Mouse (Mus musculus): ENCODE data around the gene Sfxn1. TPM values are rescaled to one million over a fixed set of nuclear protein-coding genes. Genes with fewer than 3 reads are reported as not detected.

Gene Sfxn1
- polyA plus RNA-seq, 1 experiment from 2014 or later, result 98.9 TPM

- no peak overlapping the region for H3K27ac ChIP-seq (replicated peaks; ENCODE audit: low read depth, low read length)
- no peak overlapping the region for H3K9ac ChIP-seq (replicated peaks; ENCODE audit: low read length)
- no peaks in the 10 kb centered on the region for H3K9me3 ChIP-seq (replicated peaks; ENCODE audit: control insufficient read depth, low read length)
- H3K4me2 ChIP-seq (ENCODE audit: low read depth, low read length), result no peak overlapping the region
- no peaks in the 10 kb centered on the region for H3K36me3 ChIP-seq (replicated peaks; ENCODE audit: control insufficient read depth, insufficient read depth, low read depth, low read length)
- WGBS, result 49% methylated on average over 11 of the region's 11 CpGs
- DNase-seq (ENCODE audit: low spot score), result peak; percentile 76
- no peak overlapping the region for H3K4me3 ChIP-seq (ENCODE audit: low read depth, low read length)
- H3K4me1 ChIP-seq (ENCODE audit: control insufficient read depth, insufficient read depth, low read length), result no peaks in the 10 kb centered on the region
- no peaks in the 10 kb centered on the region for H3K27me3 ChIP-seq (ENCODE audit: control insufficient read depth, insufficient read depth, low read length)
- ATAC-seq (replicated peaks; ENCODE audit: insufficient number of reproducible peaks, low FRiP score, low TSS enrichment, low read depth), result no peak
These were observed 42.3 kb downstream of the Sfxn1 start for GRCm38 (mm10) chr13:54113819-54114550.

GRCm38 (mm10) chr13:54114931-54115330 is 43.3 kb downstream of the Sfxn1 start:
- Histone ChIP-seq H3K27me3 (ENCODE audit: control insufficient read depth, insufficient read depth, low read length) (no peaks in the 10 kb centered on the region), H3K4me3 (ENCODE audit: low read depth, low read length) (no peak overlapping the region), H3K36me3 (replicated peaks; ENCODE audit: control insufficient read depth, insufficient read depth, low read depth, low read length) (no peaks in the 10 kb centered on the region), H3K9ac (replicated peaks; ENCODE audit: low read length) (no peak overlapping the region), H3K27ac (replicated peaks; ENCODE audit: low read depth, low read length) (no peak overlapping the region), H3K9me3 (replicated peaks; ENCODE audit: control insufficient read depth, low read length) (no peaks in the 10 kb centered on the region), H3K4me1 (ENCODE audit: control insufficient read depth, insufficient read depth, low read length) (no peaks in the 10 kb centered on the region), H3K4me2 (ENCODE audit: low read depth, low read length) (no peak overlapping the region)
- no peak for DNase-seq (ENCODE audit: low spot score)
- no peak for ATAC-seq (replicated peaks; ENCODE audit: insufficient number of reproducible peaks, low FRiP score, low TSS enrichment, low read depth)
- WGBS, result 80% methylated on average over 5 of the region's 5 CpGs

- 87% methylated on average over 6 of the region's 6 CpGs for WGBS
- Histone ChIP-seq H3K4me1 (ENCODE audit: control insufficient read depth, insufficient read depth, low read length) (no peaks in the 10 kb centered on the region), H3K27ac (replicated peaks; ENCODE audit: low read depth, low read length) (no peak overlapping the region), H3K9me3 (replicated peaks; ENCODE audit: control insufficient read depth, low read length) (no peaks in the 10 kb centered on the region), H3K36me3 (replicated peaks; ENCODE audit: control insufficient read depth, insufficient read depth, low read depth, low read length) (no peaks in the 10 kb centered on the region), H3K4me2 (ENCODE audit: low read depth, low read length) (no peak overlapping the region), H3K4me3 (ENCODE audit: low read depth, low read length) (no peak overlapping the region), H3K27me3 (ENCODE audit: control insufficient read depth, insufficient read depth, low read length) (no peaks in the 10 kb centered on the region), H3K9ac (replicated peaks; ENCODE audit: low read length) (no peak overlapping the region)
- DNase-seq (ENCODE audit: low spot score) (no peak), ATAC-seq (replicated peaks; ENCODE audit: insufficient number of reproducible peaks, low FRiP score, low TSS enrichment, low read depth) (no peak)
These were observed 44.1 kb downstream of the Sfxn1 start for GRCm38 (mm10) chr13:54115779-54116178.

- Histone ChIP-seq H3K27me3 (ENCODE audit: control insufficient read depth, insufficient read depth, low read length) (no peaks in the 10 kb centered on the region), H3K9me3 (replicated peaks; ENCODE audit: control insufficient read depth, low read length) (no peaks in the 10 kb centered on the region), H3K4me2 (ENCODE audit: low read depth, low read length) (no peak overlapping the region), H3K36me3 (replicated peaks; ENCODE audit: control insufficient read depth, insufficient read depth, low read depth, low read length) (no peaks in the 10 kb centered on the region), H3K9ac (replicated peaks; ENCODE audit: low read length) (no peak overlapping the region), H3K27ac (replicated peaks; ENCODE audit: low read depth, low read length) (no peak overlapping the region), H3K4me3 (ENCODE audit: low read depth, low read length) (no peak overlapping the region), H3K4me1 (ENCODE audit: control insufficient read depth, insufficient read depth, low read length) (no peaks in the 10 kb centered on the region)
- WGBS, result 40% methylated on average over 5 of the region's 5 CpGs
- no peak for DNase-seq (ENCODE audit: low spot score)
- ATAC-seq (replicated peaks; ENCODE audit: insufficient number of reproducible peaks, low FRiP score, low TSS enrichment, low read depth), result no peak
These were observed 46.7 kb downstream of the Sfxn1 start for GRCm38 (mm10) chr13:54118355-54118754.

- H3K9me3 ChIP-seq (replicated peaks; ENCODE audit: control insufficient read depth, low read length), result no peaks in the 10 kb centered on the region
- no peak overlapping the region for H3K27ac ChIP-seq (replicated peaks; ENCODE audit: low read depth, low read length)
- H3K36me3 ChIP-seq (replicated peaks; ENCODE audit: control insufficient read depth, insufficient read depth, low read depth, low read length), result no peaks in the 10 kb centered on the region
- 81% methylated on average over 9 of the region's 9 CpGs for whole genome bisulfite sequencing
- H3K4me3 ChIP-seq (ENCODE audit: low read depth, low read length), result no peak overlapping the region
- DNase-seq (ENCODE audit: low spot score), result no peak
- H3K27me3 ChIP-seq (ENCODE audit: control insufficient read depth, insufficient read depth, low read length), result no peaks in the 10 kb centered on the region
- H3K4me1 ChIP-seq (ENCODE audit: control insufficient read depth, insufficient read depth, low read length), result no peaks in the 10 kb centered on the region
- no peak overlapping the region for H3K4me2 ChIP-seq (ENCODE audit: low read depth, low read length)
- H3K9ac ChIP-seq (replicated peaks; ENCODE audit: low read length), result no peak overlapping the region
- no peak for ATAC-seq (replicated peaks; ENCODE audit: insufficient number of reproducible peaks, low FRiP score, low TSS enrichment, low read depth)
These were observed 66.2 kb downstream of the Sfxn1 start for GRCm38 (mm10) chr13:54137756-54138410.

GRCm38 (mm10) chr13:54143788-54144187 is 72.1 kb downstream of the Sfxn1 start:
- WGBS, result 38% methylated on average over 5 of the region's 5 CpGs
- H3K27me3 ChIP-seq (ENCODE audit: control insufficient read depth, insufficient read depth, low read length), result no peaks in the 10 kb centered on the region
- ATAC-seq (replicated peaks; ENCODE audit: insufficient number of reproducible peaks, low FRiP score, low TSS enrichment, low read depth) (no peak), DNase-seq (ENCODE audit: low spot score) (no peak)
- no peaks in the 10 kb centered on the region for H3K9me3 ChIP-seq (replicated peaks; ENCODE audit: control insufficient read depth, low read length)
- H3K36me3 ChIP-seq (replicated peaks; ENCODE audit: control insufficient read depth, insufficient read depth, low read depth, low read length), result no peaks in the 10 kb centered on the region
- H3K4me3 ChIP-seq (ENCODE audit: low read depth, low read length), result no peak overlapping the region
- H3K9ac ChIP-seq (replicated peaks; ENCODE audit: low read length), result no peak overlapping the region
- no peaks in the 10 kb centered on the region for H3K4me1 ChIP-seq (ENCODE audit: control insufficient read depth, insufficient read depth, low read length)
- no peak overlapping the region for H3K4me2 ChIP-seq (ENCODE audit: low read depth, low read length)
- H3K27ac ChIP-seq (replicated peaks; ENCODE audit: low read depth, low read length), result no peak overlapping the region

GRCm38 (mm10) chr13:54144624-54145023 is 73.0 kb downstream of the Sfxn1 start:
- H3K4me2 ChIP-seq (ENCODE audit: low read depth, low read length), result no peak overlapping the region
- H3K9ac ChIP-seq (replicated peaks; ENCODE audit: low read length), result no peak overlapping the region
- H3K4me3 ChIP-seq (ENCODE audit: low read depth, low read length), result no peak overlapping the region
- WGBS, result 81% methylated on average over 5 of the region's 5 CpGs
- DNase-seq (ENCODE audit: low spot score) (no peak), ATAC-seq (replicated peaks; ENCODE audit: insufficient number of reproducible peaks, low FRiP score, low TSS enrichment, low read depth) (no peak)
- no peak overlapping the region for H3K27ac ChIP-seq (replicated peaks; ENCODE audit: low read depth, low read length)
- H3K9me3 ChIP-seq (replicated peaks; ENCODE audit: control insufficient read depth, low read length), result no peaks in the 10 kb centered on the region
- no peaks in the 10 kb centered on the region for H3K36me3 ChIP-seq (replicated peaks; ENCODE audit: control insufficient read depth, insufficient read depth, low read depth, low read length)
- no peaks in the 10 kb centered on the region for H3K27me3 ChIP-seq (ENCODE audit: control insufficient read depth, insufficient read depth, low read length)
- no peaks in the 10 kb centered on the region for H3K4me1 ChIP-seq (ENCODE audit: control insufficient read depth, insufficient read depth, low read length)

GRCm38 (mm10) chr13:54147328-54147727 is 75.7 kb downstream of the Sfxn1 start:
- H3K4me3 ChIP-seq (ENCODE audit: low read depth, low read length), result no peak overlapping the region
- no peaks in the 10 kb centered on the region for H3K9me3 ChIP-seq (replicated peaks; ENCODE audit: control insufficient read depth, low read length)
- no peaks in the 10 kb centered on the region for H3K4me1 ChIP-seq (ENCODE audit: control insufficient read depth, insufficient read depth, low read length)
- H3K36me3 ChIP-seq (replicated peaks; ENCODE audit: control insufficient read depth, insufficient read depth, low read depth, low read length), result no peaks in the 10 kb centered on the region
- H3K27ac ChIP-seq (replicated peaks; ENCODE audit: low read depth, low read length), result no peak overlapping the region
- no peak for DNase-seq (ENCODE audit: low spot score)
- H3K4me2 ChIP-seq (ENCODE audit: low read depth, low read length), result no peak overlapping the region
- H3K9ac ChIP-seq (replicated peaks; ENCODE audit: low read length), result no peak overlapping the region
- no peak for ATAC-seq (replicated peaks; ENCODE audit: insufficient number of reproducible peaks, low FRiP score, low TSS enrichment, low read depth)
- WGBS, result 87% methylated on average over 1 of the region's 1 CpGs
- no peaks in the 10 kb centered on the region for H3K27me3 ChIP-seq (ENCODE audit: control insufficient read depth, insufficient read depth, low read length)

Data from embryonic facial prominence, embryonic 11.5 days (tissue).